Mouse (Mus musculus) G1E (cell line): ENCODE results near the gene Atp6v1b1.

Experiments used
- CTCF ChIP-seq: IDR thresholded peaks from 2 replicates; pipeline ENCODE4 v1.5.1; 2012; ENCODE audit warnings: low read depth, low read length, inconsistent platforms, mixed read lengths
- GATA1 ChIP-seq: IDR thresholded peaks from 2 replicates; pipeline ENCODE4 v1.6.1; 2012; ENCODE audit warnings: borderline replicate concordance, low read length, inconsistent platforms, mixed read lengths
- GATA2 ChIP-seq: IDR thresholded peaks from 2 replicates; pipeline ENCODE4 v1.6.1; 2012; ENCODE audit warnings: low read depth, low read length, inconsistent platforms, borderline replicate concordance
- POLR2AphosphoS5 ChIP-seq: IDR thresholded peaks from 2 replicates; pipeline ENCODE4 v1.6.1; 2012; ENCODE audit warnings: low read depth, low read length, inconsistent platforms; ENCODE audit not compliant: insufficient replicate concordance
- TAL1 ChIP-seq: conservative IDR thresholded peaks from 2 replicates; pipeline ENCODE4 v1.6.1; 2012; ENCODE audit warnings: low read depth, low read length, inconsistent platforms, mixed read lengths

GRCm38 (mm10) chr6:83729350-83729970 lies 13.3 kb upstream of the Atp6v1b1 start:
- TF ChIP-seq CTCF (no peak), GATA1 (no peak), POLR2AphosphoS5 (no peak), TAL1 (no peak), GATA2 (no peak)
